Mouse (Mus musculus): ENCODE results near the gene Eif2ak1.
"Not testable (repeated sequence)": the region's sequence is repeated elsewhere in the genome, so short reads cannot be mapped to it uniquely, and the experiment has no call there.

Eif2ak1 gene

GRCm38 (mm10) chr5:143817116-143817930 lies at the start of gene Eif2ak1:
Eif2ak1 (plus strand) TSS chr5:143817788.
- peak; percentile 87 for DNase-seq (ENCODE audit: low read depth)

- DNase-seq (ENCODE audit: low read depth): no peak
Observed at GRCm38 (mm10) chr5:143781951-143782350, 35.6 kb upstream of the Eif2ak1 start.

GRCm38 (mm10) chr5:143785391-143785790 lies 32.2 kb upstream of the Eif2ak1 start:
- no peak for DNase-seq (ENCODE audit: low read depth)

GRCm38 (mm10) chr5:143801216-143801615 lies 16.4 kb upstream of the Eif2ak1 start:
- not testable (repeated sequence) for DNase-seq (ENCODE audit: low read depth)

- no peak for DNase-seq (ENCODE audit: low read depth)
Observed at GRCm38 (mm10) chr5:143804056-143804765, 13.4 kb upstream of the Eif2ak1 start.

GRCm38 (mm10) chr5:143807268-143807667 lies 10.3 kb upstream of the Eif2ak1 start:
- no peak for DNase-seq (ENCODE audit: low read depth)

GRCm38 (mm10) chr5:143809421-143810090 lies 8.0 kb upstream of the Eif2ak1 start:
- no peak for DNase-seq (ENCODE audit: low read depth)

- DNase-seq (ENCODE audit: low read depth): no peak
Observed at GRCm38 (mm10) chr5:143811653-143812052, 5.9 kb upstream of the Eif2ak1 start.

- no peak for DNase-seq (ENCODE audit: low read depth)
Observed at GRCm38 (mm10) chr5:143814626-143815025, 3.0 kb upstream of the Eif2ak1 start.

- DNase-seq (ENCODE audit: low read depth): peak; percentile 19
Observed at GRCm38 (mm10) chr5:143817931-143818311, 333 bp downstream of the Eif2ak1 start.

- peak; percentile 5 for DNase-seq (ENCODE audit: low read depth)
Observed at GRCm38 (mm10) chr5:143818461-143818860, 873 bp downstream of the Eif2ak1 start.

- DNase-seq (ENCODE audit: low read depth): peak; percentile 63
Observed at GRCm38 (mm10) chr5:143818949-143819348, 1.4 kb downstream of the Eif2ak1 start.

- DNase-seq (ENCODE audit: low read depth): no peak
Observed at GRCm38 (mm10) chr5:143819906-143820660, 2.5 kb downstream of the Eif2ak1 start.

- DNase-seq (ENCODE audit: low read depth): no peak
Observed at GRCm38 (mm10) chr5:143820820-143821219, 3.2 kb downstream of the Eif2ak1 start.

GRCm38 (mm10) chr5:143871547-143872169 lies 54.1 kb downstream of the Eif2ak1 start:
- no peak for DNase-seq (ENCODE audit: low read depth)

- DNase-seq (ENCODE audit: low read depth): no peak
Observed at GRCm38 (mm10) chr5:143874571-143874970, 57.0 kb downstream of the Eif2ak1 start.

GRCm38 (mm10) chr5:143885274-143885673 lies 67.7 kb downstream of the Eif2ak1 start:
- DNase-seq (ENCODE audit: low read depth): no peak

- no peak for DNase-seq (ENCODE audit: low read depth)
Observed at GRCm38 (mm10) chr5:143890741-143891140, 73.2 kb downstream of the Eif2ak1 start.

- DNase-seq (ENCODE audit: low read depth): no peak
Observed at GRCm38 (mm10) chr5:143892255-143892886, 74.8 kb downstream of the Eif2ak1 start.

GRCm38 (mm10) chr5:143893396-143893795 lies 75.8 kb downstream of the Eif2ak1 start:
- DNase-seq (ENCODE audit: low read depth): peak; percentile 42

Measured in c-Kit-positive CD71-negative TER-119-negative erythroid progenitor cells, embryonic 14.5 days (primary cell).